Mouse (Mus musculus) kidney, postnatal 14 days (tissue): ENCODE results near the gene Hat1.
A peak's percentile ranks its signal among the peaks of the same experiment; 100 is the strongest.

ENCODE experiments used
- DNase-seq: peaks from one replicate; pipeline ENCODE4 v3.0.0; 2022; ENCODE audit warnings: mixed read lengths

Hat1 gene

GRCm38 (mm10) chr2:71466861-71467450 lies 78.2 kb downstream of the Hat1 start:
- peak; percentile 31 for DNase-seq

- DNase-seq: no peak
Measured at GRCm38 (mm10) chr2:71471094-71471493, 82.3 kb downstream of the Hat1 start.

GRCm38 (mm10) chr2:71473830-71474229 lies 85.1 kb downstream of the Hat1 start:
- no peak for DNase-seq

GRCm38 (mm10) chr2:71474345-71474744 lies 85.6 kb downstream of the Hat1 start:
- DNase-seq: peak; percentile 37

- no peak for DNase-seq
Measured at GRCm38 (mm10) chr2:71475311-71475710, 86.6 kb downstream of the Hat1 start.

GRCm38 (mm10) chr2:71475760-71476159 lies 87.0 kb downstream of the Hat1 start:
- DNase-seq: no peak

- no peak for DNase-seq
Measured at GRCm38 (mm10) chr2:71477787-71478186, 89.0 kb downstream of the Hat1 start.

- no peak for DNase-seq
Measured at GRCm38 (mm10) chr2:71479917-71480316, 91.2 kb downstream of the Hat1 start.

GRCm38 (mm10) chr2:71481825-71482224 lies 93.1 kb downstream of the Hat1 start:
- DNase-seq: no peak

- no peak for DNase-seq
Measured at GRCm38 (mm10) chr2:71483046-71483716, 94.4 kb downstream of the Hat1 start.

- no peak for DNase-seq
Measured at GRCm38 (mm10) chr2:71483717-71484066, 94.9 kb downstream of the Hat1 start.
